Mouse (Mus musculus): Measurements from ENCODE around the gene Cnn2. TPM values are rescaled to one million over a fixed set of nuclear protein-coding genes. Genes with fewer than 3 reads are reported as not detected.
"Not testable (repeated sequence)": the region's sequence is repeated elsewhere in the genome, so short reads cannot be mapped to it uniquely, and the experiment has no call there.

Gene Cnn2
- total and polyA plus RNA-seq, 2 experiments from 2014 or later = 15.7 to 28.2 TPM

- H3K4me1 ChIP-seq (ENCODE audit: insufficient read depth) = no peaks in the 10 kb centered on the region
- TF ChIP-seq CTCF (IDR thresholded peaks at IDR 0.05; ENCODE audit: low read depth) = no peak
- H3K4me2 ChIP-seq (ENCODE audit: low read depth) = no peak overlapping the region
- H3K9ac ChIP-seq = no peak overlapping the region
- ATAC-seq (no peak), DNase-seq (no peak)
- H3K27me3 ChIP-seq (ENCODE audit: insufficient read depth, low read length) = no peaks in the 10 kb centered on the region
- 83% methylated on average over 6 of the region's 6 CpGs for WGBS
- peaks cover 19% of the 10 kb centered on the region for H3K36me3 ChIP-seq (ENCODE audit: insufficient read depth)
- no peak overlapping the region for H3K27ac ChIP-seq (ENCODE audit: low read depth, low read length)
- H3K9me3 ChIP-seq (ENCODE audit: low read length) = no peaks in the 10 kb centered on the region
- no peak overlapping the region for H3K4me3 ChIP-seq (ENCODE audit: low read depth, low read length)
Measured at GRCm38 (mm10) chr10:79947502-79947901, 40.9 kb upstream of the Cnn2 start.

DNA sequence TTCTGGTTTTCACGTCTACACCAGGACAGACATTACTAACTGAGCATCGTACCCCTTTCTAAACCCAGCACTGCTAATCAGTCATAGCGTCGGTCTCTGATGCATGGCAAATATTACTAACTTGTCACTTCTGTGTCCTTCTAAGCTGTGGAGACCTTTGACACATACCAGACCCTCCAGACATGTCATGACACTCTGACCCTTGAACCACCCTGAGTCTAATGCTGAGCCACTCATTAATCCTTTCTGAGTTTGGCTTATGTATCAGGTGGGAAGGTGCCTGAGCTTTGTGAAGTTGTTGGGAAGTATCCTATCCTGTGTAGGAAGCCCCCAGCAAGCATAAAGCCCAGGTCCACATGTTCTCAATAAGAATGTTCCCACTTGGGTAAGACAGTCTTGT, 38.5 kb upstream of the Cnn2 start:
- Histone ChIP-seq H3K4me3 (ENCODE audit: low read depth, low read length) (no peak overlapping the region), H3K36me3 (ENCODE audit: insufficient read depth) (peaks cover 22% of the 10 kb centered on the region), H3K27ac (ENCODE audit: low read depth, low read length) (no peak overlapping the region), H3K9ac (no peak overlapping the region), H3K4me1 (ENCODE audit: insufficient read depth) (no peaks in the 10 kb centered on the region), H3K4me2 (ENCODE audit: low read depth) (no peak overlapping the region), H3K9me3 (ENCODE audit: low read length) (no peaks in the 10 kb centered on the region), H3K27me3 (ENCODE audit: insufficient read depth, low read length) (no peaks in the 10 kb centered on the region)
- no peak for DNase-seq
- WGBS = 90% methylated on average over 4 of the region's 4 CpGs
- TF ChIP-seq CTCF (IDR thresholded peaks at IDR 0.05; ENCODE audit: low read depth) = no peak
- ATAC-seq = no peak

- WGBS = 83% methylated on average over 18 of the region's 18 CpGs
- H3K36me3 ChIP-seq (ENCODE audit: insufficient read depth) = peaks cover 22% of the 10 kb centered on the region
- no peak overlapping the region for H3K4me2 ChIP-seq (ENCODE audit: low read depth)
- ATAC-seq (no peak), DNase-seq (no peak)
- TF ChIP-seq CTCF (IDR thresholded peaks at IDR 0.05; ENCODE audit: low read depth) = no peak
- H3K9ac ChIP-seq = no peak overlapping the region
- no peaks in the 10 kb centered on the region for H3K9me3 ChIP-seq (ENCODE audit: low read length)
- H3K4me1 ChIP-seq (ENCODE audit: insufficient read depth) = no peaks in the 10 kb centered on the region
- no peak overlapping the region for H3K27ac ChIP-seq (ENCODE audit: low read depth, low read length)
- no peak overlapping the region for H3K4me3 ChIP-seq (ENCODE audit: low read depth, low read length)
- no peaks in the 10 kb centered on the region for H3K27me3 ChIP-seq (ENCODE audit: insufficient read depth, low read length)
Measured at GRCm38 (mm10) chr10:79950661-79951060, 37.7 kb upstream of the Cnn2 start.

- no peak overlapping the region for H3K9ac ChIP-seq
- WGBS = 91% methylated on average over 6 of the region's 6 CpGs
- no peaks in the 10 kb centered on the region for H3K9me3 ChIP-seq (ENCODE audit: low read length)
- H3K27me3 ChIP-seq (ENCODE audit: insufficient read depth, low read length) = no peaks in the 10 kb centered on the region
- H3K4me2 ChIP-seq (ENCODE audit: low read depth) = no peak overlapping the region
- H3K36me3 ChIP-seq (ENCODE audit: insufficient read depth) = peaks cover 22% of the 10 kb centered on the region
- no peak overlapping the region for H3K4me3 ChIP-seq (ENCODE audit: low read depth, low read length)
- peak; percentile 63 for TF ChIP-seq CTCF (IDR thresholded peaks at IDR 0.05; ENCODE audit: low read depth)
- no peak for DNase-seq
- H3K27ac ChIP-seq (ENCODE audit: low read depth, low read length) = no peak overlapping the region
- H3K4me1 ChIP-seq (ENCODE audit: insufficient read depth) = no peaks in the 10 kb centered on the region
- no peak for ATAC-seq
Measured at GRCm38 (mm10) chr10:79953946-79954345, 34.4 kb upstream of the Cnn2 start.

- ATAC-seq = no peak
- no peak overlapping the region for H3K9ac ChIP-seq
Measured at GRCm38 (mm10) chr10:79955691-79956090, 32.7 kb upstream of the Cnn2 start.

DNA sequence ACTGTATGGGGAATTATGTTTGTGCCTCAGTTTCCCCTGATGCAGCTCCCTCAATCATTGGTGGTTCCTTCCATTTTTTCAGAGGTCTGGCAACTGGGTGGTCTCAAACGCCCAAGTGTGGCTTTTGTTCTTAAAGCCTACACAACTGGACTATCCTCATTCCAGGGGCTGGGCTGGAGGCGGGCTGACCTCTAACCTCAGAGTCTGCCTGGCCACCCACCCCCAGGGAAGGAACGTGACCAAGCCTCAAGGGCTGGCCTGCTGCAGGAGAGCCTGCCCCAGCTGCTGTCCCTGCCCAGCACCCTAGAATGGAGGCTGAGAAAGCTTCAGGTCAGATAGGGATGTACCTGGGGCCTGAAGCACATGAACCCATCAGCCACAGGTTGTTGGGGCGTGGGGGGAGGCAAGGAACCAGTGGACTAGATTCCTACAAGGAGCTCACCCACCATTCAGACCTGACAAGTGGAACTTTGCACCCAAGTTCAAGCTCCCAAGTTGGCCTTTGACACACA, 31.7 kb upstream of the Cnn2 start:
- TF ChIP-seq CTCF (IDR thresholded peaks at IDR 0.05; ENCODE audit: low read depth) = no peak
- Histone ChIP-seq H3K4me2 (ENCODE audit: low read depth) (no peak overlapping the region), H3K9ac (no peak overlapping the region), H3K4me3 (ENCODE audit: low read depth, low read length) (no peak overlapping the region), H3K4me1 (ENCODE audit: insufficient read depth) (no peaks in the 10 kb centered on the region), H3K27ac (ENCODE audit: low read depth, low read length) (no peak overlapping the region), H3K27me3 (ENCODE audit: insufficient read depth, low read length) (no peaks in the 10 kb centered on the region), H3K9me3 (ENCODE audit: low read length) (no peaks in the 10 kb centered on the region), H3K36me3 (ENCODE audit: insufficient read depth) (peaks cover 8% of the 10 kb centered on the region; the same call in 1 of the 2 replicates)
- ATAC-seq (no peak), DNase-seq (no peak)
- 27% methylated on average over 4 of the region's 4 CpGs for WGBS

More at GRCm38 (mm10) chr10:79955691-79956090, 32.7 kb upstream of the Cnn2 start:
- DNase-seq = no peak
- Histone ChIP-seq H3K27me3 (ENCODE audit: insufficient read depth, low read length) (no peaks in the 10 kb centered on the region), H3K27ac (ENCODE audit: low read depth, low read length) (no peak overlapping the region), H3K4me1 (ENCODE audit: insufficient read depth) (no peaks in the 10 kb centered on the region), H3K4me2 (ENCODE audit: low read depth) (no peak overlapping the region), H3K9me3 (ENCODE audit: low read length) (no peaks in the 10 kb centered on the region), H3K4me3 (ENCODE audit: low read depth, low read length) (no peak overlapping the region), H3K36me3 (ENCODE audit: insufficient read depth) (peaks cover 11% of the 10 kb centered on the region; the same call in 1 of the 2 replicates)
- TF ChIP-seq CTCF (IDR thresholded peaks at IDR 0.05; ENCODE audit: low read depth) = no peak
- 79% methylated on average over 9 of the region's 9 CpGs for WGBS

DNA sequence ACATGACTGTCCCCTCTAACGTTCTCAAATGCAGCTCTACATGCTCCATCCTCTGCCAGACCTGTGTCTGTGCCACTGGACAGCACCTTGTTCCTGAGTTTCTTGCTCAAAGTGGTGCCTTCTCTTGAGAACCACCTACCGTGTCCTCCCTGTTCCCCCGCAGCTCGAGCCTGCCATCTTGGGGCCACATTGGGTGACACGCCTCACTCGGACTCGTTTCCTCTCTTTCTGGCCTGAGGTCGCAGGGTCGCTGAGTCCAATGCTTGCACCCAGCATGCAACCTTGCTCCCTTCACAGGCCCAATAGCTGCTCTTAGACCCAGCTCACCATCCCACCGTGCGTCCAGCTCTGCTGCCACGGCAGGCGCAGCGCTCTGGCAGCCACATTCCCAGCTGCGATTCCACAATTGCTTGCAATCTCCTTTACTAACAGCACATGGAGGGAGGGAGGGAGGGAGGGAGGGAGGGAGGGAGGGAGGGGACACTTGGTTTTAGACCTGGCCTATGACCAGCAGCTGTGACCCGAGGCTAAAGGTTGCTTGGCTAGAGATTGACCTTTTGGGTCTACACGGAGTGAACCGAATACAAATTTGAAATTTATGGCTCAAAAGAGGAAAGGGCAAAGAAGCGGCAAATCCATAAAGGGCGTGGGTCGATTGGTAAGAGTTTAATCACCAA, 30.1 kb upstream of the Cnn2 start:
- WGBS = 15% methylated on average over 21 of the region's 21 CpGs
- ATAC-seq = no peak
- H3K27ac ChIP-seq (ENCODE audit: low read depth, low read length) = no peak overlapping the region
- H3K9me3 ChIP-seq (ENCODE audit: low read length) = no peaks in the 10 kb centered on the region
- no peak overlapping the region for H3K4me3 ChIP-seq (ENCODE audit: low read depth, low read length)
- peak; percentile 81 for TF ChIP-seq CTCF (IDR thresholded peaks at IDR 0.05; ENCODE audit: low read depth)
- H3K4me2 ChIP-seq (ENCODE audit: low read depth) = no peak overlapping the region
- no peaks in the 10 kb centered on the region for H3K27me3 ChIP-seq (ENCODE audit: insufficient read depth, low read length)
- DNase-seq = peak; percentile 55
- H3K36me3 ChIP-seq (ENCODE audit: insufficient read depth) = peaks cover 17% of the 10 kb centered on the region; the same call in 1 of the 2 replicates
- no peaks in the 10 kb centered on the region for H3K4me1 ChIP-seq (ENCODE audit: insufficient read depth)
- no peak overlapping the region for H3K9ac ChIP-seq

GRCm38 (mm10) chr10:79959412-79959811, 29.0 kb upstream of the Cnn2 start:
- H3K9ac ChIP-seq; H3K27me3 ChIP-seq (ENCODE audit: insufficient read depth, low read length); H3K9me3 ChIP-seq (ENCODE audit: low read length); H3K27ac ChIP-seq (ENCODE audit: low read depth, low read length); DNase-seq; ATAC-seq; H3K4me1 ChIP-seq (ENCODE audit: insufficient read depth): not testable (repeated sequence)
- Histone ChIP-seq H3K36me3 (ENCODE audit: insufficient read depth) (peaks cover 25% of the 10 kb centered on the region), H3K4me3 (ENCODE audit: low read depth, low read length) (peak overlapping the region; percentile 79), H3K4me2 (ENCODE audit: low read depth) (peak overlapping the region; percentile 86)
- 32% methylated on average over 10 of the region's 10 CpGs for WGBS

Data from forebrain, postnatal 0 days (tissue).